Mouse (Mus musculus) adrenal gland, postnatal 25 days (tissue): ENCODE data around the gene 4833439L19Rik. TPM values are rescaled to one million over a fixed set of nuclear protein-coding genes. Genes with fewer than 3 reads are reported as not detected.
"Not testable (repeated sequence)": the region's sequence is repeated elsewhere in the genome, so short reads cannot be mapped to it uniquely, and the experiment has no call there.

Experiments used
- DNase-seq: peaks from one replicate; pipeline ENCODE4 v3.0.0; 2021; ENCODE audit warnings: mixed read lengths
- long read RNA-seq: library from polyadenylated mRNA; stranded (forward); transcript quantifications from one replicate; pipeline ENCODE4 v2.0.0, GENCODE M21; 2021
- total RNA-seq: library from RNA; stranded (reverse); gene quantifications from 2 replicates; pipeline ENCODE4 v1.2.3, GENCODE M21; 2021

Gene 4833439L19Rik
- 157 and 177 TPM in 2 replicates for total RNA-seq
- long read RNA-seq, transcript 4833439L19Rik-201 (9 exons, 2,727 nt): major isoform, 59 of 106 reads
- long read RNA-seq, transcript 4833439L19Rik-208 (8 exons, 2,502 nt): minor isoform, 5 of 106 reads
- long read RNA-seq, partial matches to known transcripts: 14 of 106 reads
- long read RNA-seq, other reads (novel, unspliced or antisense): 27 of 106 reads

DNA sequence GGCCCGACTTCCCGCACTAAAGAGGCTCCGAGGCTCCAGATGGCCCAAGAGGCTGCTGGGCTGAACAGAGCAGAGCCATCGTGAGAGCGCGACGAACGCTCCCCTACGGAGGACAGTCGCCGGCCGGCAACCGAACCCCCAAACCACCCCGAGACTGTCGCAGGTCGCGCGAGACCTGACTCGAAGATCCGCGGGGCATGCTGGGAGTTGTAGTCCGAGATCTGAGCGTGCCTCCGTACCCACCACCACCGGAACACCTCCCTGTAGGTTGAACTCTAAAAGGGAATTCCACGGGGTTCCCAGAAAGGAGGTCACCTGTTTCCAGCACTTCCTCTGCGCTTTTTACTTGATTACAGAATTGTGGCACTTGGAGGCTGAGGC lies at the start of gene 4833439L19Rik:
Gene 4833439L19Rik (minus strand): TSS at position 235 of the 381 bp plus-strand sequence.
- DNase-seq: peak; percentile 94

DNA sequence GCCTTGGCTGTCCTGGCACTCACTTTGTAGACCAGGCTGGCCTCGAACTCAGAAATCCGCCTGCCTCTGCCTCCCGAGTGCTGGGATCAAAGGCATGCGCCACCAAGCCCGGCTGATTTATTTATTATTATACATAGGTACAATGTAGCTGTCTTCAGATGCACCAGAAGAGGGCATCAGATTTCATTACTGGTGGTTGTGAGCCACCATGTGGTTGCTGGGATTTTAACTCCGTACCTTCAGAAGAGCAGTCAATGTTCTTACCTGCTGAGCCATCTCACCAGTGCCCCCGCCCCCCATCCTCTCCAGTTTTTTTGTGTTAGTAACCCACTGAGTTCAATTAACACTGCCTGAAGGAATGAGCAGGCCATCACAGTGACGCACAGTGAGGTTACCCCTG lies 47.9 kb upstream of the 4833439L19Rik start:
- DNase-seq: not testable (repeated sequence)

DNA sequence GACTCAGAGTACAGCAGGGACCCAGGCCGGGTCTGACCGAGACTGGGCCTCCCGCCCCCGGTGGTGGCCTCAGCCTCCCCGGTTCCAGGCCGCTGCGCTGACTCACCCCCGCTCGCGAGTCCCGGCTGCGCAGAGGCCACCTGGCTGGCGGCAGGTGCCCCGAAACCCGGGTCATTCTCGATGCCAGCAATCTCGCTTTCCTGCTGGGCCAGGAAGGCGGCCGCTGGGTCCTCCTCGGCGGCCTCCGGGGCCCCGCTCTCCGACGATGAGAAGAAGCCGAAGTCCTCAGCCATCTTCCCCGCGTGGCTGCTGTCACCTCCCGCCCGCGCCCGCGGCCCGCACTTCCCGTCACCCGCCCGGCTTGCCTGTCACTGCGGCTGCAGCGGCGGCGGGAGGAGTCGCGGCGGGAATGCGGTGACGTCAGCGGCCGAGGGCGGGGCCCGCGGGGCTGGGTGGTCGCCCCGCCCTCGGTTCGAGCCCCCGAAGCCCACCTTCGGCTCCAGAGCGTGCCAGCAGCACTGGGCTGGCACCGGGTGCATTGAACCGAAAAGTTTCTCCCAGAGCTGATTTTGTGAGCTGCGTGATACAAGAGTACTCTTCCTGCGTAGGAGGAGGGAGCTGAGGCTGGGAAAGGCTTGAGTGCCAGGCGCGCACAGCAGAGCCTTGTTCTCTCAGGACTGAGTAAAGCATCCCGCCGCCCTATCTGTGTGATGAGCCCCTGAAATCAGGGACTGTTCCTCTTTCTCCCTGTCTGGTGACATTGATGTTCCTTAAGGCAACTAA lies 45.9 kb upstream of the 4833439L19Rik start, which contains the start of gene Cltb:
Gene Cltb (minus strand): TSS at position 373 of the 783 bp plus-strand sequence.
- peak; percentile 94 for DNase-seq

DNA sequence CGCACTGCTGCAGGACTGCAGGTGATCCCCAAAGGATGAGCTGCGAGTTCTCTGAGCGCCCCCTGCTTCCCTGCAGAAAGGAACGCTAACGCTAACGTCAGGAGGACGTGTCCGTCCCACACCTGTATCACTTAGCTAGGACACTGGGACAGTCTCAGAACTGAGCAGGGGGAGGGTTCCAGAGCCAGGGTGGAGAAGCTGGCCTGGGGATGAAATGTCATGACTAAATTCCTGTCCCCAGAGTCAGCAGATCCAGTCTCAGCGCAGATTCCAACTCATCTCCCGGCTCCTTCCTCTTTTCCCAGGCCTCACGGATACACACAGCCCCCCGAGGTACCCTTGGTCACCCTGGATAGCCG lies 45.4 kb upstream of the 4833439L19Rik start:
- no peak for DNase-seq

DNA sequence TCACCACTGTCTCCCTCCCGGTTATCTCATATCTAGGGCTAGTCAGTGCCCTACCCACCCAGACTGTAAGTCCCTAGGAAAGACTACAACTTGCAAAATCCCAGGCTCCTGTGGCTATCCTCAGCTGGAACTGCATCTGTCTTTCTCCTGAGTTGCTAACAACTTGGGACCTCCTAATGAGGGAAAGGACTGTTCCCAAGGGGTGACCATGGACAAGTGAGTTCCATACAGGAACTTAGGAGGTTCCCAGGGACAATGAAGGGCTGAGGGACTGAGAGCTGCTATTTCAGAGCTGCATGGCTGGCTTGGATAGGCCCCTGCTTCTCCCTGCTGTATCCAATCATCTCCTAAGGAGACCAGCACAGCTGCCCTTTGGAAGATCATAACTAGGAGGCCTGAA lies 44.1 kb upstream of the 4833439L19Rik start:
- no peak for DNase-seq

DNA sequence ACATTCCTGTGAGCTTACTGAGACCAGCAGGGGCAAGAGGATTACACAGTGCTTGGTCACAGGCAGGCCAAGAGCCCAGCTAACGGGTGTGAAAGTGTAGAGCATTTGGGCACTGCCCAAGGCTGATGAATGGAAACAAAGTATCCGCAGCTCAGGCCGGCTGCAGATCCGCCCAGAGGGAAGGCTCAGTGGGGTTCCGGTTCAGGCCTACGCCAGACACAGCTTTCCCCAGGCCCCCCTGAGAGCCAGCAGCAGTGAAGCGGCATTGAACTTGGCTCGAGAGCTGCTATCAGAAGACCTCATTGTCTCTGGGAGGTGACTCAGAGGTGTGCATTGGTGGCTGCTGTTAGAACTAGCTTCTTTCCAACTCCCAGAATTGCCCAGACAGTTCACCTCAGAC lies 43.4 kb upstream of the 4833439L19Rik start:
- DNase-seq: no peak

DNA sequence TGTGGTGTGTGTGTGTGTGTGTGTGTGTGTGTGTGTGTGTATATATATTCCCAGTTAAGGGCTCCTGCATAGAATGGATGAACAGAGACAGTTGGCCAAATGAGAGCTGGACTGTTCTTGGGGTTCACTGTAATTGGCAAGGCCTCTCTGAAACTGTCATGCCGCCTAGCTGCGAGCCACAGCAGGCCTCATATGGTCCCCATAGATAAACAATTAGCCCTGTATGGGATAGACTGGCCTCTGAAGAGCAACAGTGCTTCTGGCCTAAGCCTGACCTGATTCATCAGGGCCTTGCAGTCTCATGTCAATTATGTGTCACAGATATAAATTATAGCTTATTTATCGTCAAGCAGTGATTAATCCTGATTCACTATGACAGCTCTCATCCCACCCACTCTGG lies 42.8 kb upstream of the 4833439L19Rik start:
- no peak for DNase-seq

DNA sequence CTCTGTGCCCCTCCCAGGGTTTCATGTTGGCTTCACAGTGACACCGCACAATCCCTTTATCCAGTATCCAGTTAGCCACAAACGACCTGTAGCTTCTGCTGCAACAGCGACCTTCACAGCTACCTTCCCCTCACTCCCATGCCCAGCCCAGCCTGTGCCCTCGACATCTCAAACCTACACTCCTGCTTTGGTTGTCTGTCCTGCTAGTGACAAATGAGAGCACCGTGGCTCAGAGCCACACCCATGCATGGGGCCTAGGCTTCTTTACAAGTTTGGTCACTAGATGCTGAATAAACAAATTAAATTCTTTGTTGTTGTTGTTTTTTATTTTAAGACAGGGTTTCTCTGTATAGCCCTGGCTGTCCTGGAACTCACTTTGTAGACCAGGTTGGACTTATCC lies 42.0 kb upstream of the 4833439L19Rik start:
- DNase-seq: no peak

DNA sequence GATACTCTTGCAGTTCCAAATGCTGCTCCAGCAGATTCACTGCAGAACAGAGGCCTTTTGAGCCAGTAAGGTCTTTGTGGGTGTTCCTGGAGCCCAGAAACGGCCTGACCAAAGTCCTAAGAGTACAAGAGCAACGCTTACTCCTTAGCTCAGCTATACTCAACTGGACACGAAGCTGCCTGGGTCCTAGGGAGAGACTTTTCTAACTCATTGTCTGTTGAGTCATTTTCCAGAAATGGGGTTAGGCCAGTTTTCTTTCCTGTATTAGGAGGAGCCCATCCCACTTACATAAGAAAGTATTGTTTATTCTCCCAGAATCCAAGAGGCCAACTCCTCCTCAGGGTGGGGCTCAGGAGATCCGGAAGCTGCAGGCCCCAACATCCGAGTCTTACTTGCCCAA lies 40.2 kb upstream of the 4833439L19Rik start:
- DNase-seq: no peak

DNA sequence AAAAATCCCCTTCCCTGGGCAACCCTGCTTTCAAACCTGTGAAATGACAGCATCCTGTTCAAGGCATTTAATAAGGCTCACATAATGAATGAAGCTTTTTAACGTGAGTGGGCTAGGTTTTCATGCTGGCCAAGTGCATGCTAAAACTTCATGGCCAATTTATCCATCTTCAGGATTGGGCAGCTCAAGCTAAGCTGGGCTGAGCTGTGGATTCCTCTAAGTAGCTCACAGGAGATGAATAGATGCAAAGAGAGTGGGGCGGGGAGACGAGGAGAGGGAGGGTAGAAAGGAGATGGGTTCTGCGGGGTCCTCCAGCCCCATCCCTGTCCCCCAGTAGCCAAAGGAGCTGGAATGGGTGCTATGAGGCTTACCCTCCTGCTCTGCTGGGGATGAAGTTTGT lies 39.0 kb upstream of the 4833439L19Rik start:
- DNase-seq: no peak

DNA sequence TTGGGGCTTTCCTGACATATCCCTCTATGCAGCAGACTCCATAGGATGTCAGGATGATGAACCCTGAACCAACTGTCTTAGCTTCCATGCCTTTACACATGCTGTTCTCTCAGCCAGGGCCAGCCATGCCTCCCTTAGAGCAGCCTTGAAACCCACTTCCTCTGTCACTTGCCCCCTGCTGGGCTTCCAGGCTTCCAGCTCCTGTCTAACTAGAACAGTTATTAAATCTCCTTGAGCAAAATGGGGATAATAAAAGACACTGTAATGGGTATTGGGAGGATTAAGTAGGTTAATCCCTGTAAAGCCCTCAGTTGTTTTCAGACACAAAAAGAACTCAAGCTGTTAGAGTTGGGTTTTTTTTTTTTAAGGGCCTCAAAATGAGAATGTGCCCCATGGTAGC lies 38.3 kb upstream of the 4833439L19Rik start:
- DNase-seq: no peak

DNA sequence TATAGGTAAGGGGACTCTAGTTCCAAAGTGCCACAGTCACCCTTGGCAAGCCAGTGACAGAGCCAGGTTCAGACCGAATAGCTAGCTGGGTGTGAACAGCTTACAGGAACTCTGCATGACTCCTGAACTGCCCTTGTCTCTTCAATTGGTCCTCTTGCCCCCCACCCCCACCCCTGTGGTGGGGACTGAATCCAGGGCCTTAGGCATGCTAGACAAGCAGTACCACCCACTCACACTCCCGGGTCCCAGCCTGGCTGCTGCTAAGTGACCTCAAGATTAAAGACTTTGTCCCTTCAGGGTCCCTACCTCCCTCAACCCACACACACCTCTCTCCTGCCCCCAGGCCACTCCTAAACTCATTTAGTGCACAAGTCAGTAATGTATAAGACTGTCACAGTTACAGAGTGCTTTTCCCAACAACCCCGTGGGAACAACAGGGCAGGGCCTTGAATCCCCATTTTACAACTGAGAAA lies 37.4 kb upstream of the 4833439L19Rik start:
- DNase-seq: no peak

DNA sequence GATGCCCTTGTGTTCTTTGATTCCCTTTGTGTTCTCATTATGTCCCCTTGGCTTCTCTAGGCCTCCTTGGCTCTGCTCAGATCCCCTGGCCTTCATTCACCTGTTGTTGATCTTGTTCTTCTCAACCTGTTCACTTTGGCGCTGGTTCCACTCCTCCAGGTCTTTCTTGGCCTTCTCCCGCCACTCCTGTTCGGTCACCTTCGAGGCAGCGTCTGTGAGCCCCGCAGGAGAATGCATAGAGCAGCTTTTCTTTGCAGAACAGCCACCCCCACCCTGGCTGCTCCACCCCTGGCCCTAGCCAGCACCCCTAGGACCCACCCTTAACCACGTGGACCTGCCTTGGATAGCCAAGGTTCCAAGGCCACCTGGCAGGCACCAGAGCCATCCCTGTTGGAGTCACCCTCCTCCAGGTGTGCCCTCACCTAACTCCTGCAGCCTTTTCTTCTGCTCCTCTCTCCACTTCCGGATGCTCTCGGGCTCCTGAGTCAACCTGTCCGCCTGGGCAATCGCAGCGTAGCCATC lies 33.4 kb upstream of the 4833439L19Rik start:
- DNase-seq: no peak

DNA sequence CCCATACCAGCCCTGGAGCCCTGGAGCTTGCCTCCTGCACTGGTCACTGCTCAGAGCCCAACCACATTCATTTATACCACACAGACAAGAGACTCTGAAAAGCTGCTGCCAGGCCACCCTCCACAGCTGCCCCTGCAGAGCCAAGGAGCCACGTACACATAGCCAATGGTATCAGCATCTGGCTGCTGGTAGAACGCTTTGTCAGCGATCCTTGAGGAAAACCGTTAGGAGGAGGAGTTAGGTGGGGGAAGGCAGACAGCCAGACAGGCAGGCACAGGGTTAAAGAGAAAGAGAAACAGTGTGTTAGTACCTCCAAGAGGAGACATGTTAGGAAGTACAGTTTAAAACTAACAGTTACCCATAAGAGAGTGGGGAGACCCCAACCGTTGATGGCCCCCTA lies 31.6 kb upstream of the 4833439L19Rik start:
- DNase-seq: no peak

DNA sequence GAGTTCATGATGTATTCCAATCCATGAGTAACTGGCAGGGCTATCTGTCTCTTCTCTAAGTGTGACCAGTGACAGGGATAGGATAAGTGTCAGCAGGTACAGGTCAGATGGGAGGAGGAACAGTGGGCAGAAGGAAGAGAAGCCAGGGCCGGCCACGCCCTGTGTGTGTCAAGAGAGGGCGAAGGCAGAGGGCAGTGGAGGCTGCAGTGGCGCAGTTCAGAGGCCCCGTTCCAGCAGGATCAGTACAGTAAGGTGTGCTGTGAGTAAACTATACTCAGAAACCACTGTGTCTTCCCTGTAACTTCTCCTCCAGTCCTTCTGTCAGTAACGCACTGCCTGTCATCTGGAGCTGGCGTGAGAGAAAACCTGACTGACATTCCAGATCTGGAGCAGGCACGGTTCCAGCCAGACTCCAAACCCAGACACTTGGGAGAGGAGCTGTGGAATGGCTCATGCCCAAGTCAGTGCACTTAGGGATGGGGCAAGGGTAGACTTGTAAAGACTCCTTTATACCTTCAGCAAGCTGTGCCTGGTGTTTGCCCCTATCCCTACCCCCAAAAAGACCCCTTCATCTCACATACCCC lies 31.0 kb upstream of the 4833439L19Rik start:
- no peak for DNase-seq

DNA sequence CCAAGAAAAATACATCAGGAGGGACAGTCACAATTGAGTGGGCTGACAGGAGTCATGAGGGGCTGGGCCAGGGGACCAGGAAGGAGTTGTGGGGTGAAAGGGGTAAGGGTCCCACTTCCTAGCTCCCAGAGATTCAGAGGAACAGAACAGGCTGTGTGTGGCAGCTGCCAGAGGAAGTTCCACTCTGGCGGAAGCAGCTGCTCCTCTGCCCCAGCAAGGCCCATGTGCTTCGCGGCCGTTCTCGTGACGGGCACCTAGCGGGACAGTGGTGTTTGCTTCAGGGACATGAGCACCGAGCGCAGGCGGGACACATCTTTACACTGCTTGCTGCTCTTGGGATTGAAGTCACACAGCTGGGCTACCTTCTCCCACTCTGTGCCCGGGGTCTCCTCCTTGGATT lies 28.4 kb upstream of the 4833439L19Rik start:
- no peak for DNase-seq

DNA sequence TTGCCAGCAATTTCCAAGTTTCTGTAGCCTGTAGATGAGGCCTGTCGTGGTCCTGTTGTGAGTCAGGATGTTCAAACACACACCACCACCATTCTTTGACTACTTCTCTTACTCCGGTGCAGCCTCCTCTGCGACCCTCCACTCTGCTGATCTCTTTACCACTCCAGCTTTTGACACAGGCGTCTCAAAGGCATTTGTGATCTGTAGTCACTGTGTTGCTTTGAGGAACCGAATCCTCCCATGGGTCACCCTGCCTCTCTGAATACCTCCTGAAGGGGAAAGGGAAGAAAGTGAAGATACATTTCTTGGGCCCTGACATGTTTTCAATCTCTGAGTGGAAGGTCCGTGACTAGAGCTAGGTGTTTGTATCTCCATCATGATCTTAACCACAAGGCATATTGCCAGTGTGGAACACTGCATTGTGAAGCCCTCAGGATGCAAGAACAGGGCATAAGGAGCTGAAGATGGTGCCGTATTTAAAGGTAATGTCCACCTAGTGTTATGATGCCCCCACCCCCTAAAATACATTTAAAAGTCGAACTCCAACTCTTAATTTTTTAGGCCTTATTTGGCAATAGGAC lies 26.6 kb upstream of the 4833439L19Rik start:
- no peak for DNase-seq

DNA sequence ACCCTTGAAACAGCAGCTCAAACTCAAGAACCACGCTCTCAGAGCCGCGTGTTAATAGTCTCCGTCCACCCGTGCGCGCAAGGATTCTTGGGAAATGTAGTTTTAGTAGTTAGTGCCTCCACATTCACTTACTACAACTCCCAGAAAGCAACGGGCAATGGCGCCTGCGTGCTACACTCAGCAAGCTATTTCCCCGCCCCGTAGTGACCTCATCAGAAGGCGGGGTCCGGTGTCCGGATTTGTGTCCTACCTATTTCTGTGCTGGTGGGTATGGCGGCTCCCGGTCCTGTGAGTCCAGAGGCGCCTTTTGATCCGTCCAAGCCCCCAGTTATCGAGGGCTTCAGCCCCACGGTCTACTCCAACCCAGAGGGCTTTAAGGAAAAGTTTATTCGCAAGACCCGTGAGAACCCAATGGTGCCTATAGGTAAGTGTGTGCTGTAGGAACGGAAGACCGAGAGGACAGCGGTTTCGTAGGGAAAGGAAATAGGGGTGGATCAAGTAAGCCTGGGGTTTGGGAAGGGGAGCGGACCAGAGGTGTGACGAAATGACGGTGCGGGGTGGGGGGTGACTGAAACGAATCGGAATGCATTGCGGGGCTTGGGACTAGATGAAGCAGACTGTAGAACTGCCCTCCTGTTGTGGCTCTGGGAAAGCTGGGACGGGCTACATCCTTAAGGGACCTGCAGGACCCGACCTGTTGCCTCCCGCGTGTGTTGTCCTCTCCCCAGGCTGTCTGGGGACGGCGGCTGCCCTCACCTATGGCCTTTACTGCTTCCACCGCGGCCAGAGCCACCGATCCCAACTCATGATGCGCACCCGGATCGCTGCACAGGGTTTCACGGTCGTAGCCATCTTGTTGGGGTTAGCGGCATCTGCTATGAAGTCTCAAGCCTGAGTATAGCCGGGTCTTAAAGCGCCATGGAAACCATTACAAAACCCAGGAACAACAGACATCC lies 25.0 kb upstream of the 4833439L19Rik start, which contains the start of the genes Nop16 and Higd2a:
Gene Nop16 (minus strand): TSS at position 95 of the 956 bp plus-strand sequence.
Gene Higd2a (plus strand): TSS at position 212 of the 956 bp plus-strand sequence.
- DNase-seq: peak; percentile 93

DNA sequence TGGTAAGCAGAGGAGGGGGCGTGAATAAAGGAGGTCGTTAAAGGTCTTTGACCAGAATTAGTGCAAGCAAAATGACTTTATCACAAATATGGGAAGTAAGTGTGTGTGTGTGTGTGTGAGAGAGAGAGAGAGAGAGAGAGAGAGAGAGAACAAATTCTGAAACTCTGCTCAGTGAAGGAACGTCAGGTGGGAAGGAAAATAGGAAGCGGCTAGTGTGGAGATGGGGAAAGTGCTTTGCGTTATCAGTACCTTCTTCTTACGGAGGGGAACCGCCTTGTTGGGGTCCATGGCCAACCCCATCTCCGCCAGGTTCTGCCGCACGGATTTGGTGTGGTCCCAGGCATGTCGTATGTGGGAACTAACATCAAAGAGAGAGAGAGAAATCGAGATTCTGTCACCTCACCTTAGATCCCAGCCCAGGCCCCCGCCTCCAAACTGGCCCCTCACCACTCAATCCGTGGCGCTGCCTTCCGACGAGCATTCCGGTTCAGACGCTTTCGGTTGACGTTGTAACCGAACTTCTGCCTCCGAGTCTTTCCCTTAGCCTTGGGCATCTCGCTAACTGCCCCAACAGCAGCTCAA lies 24.3 kb upstream of the 4833439L19Rik start:
- DNase-seq: no peak

DNA sequence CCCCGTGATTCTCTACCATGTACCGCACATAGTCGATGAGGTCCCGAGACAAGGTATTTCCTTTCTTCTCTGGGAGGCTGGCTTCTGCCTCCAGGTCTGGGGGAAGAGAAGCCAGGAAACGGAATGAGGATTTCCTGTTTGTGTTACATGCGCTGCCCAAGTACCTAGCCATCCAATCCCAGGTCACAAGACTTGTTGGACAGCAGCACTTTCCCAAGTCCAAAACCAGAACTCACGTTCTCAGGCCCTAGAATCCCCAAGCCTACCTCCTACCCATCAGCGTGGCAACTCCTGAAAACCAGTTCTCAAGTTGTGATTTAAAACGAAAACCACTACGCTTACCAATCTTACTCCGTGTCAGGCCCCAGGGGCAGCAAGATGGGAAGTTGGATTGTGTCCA lies 20.6 kb upstream of the 4833439L19Rik start:
- no peak for DNase-seq

DNA sequence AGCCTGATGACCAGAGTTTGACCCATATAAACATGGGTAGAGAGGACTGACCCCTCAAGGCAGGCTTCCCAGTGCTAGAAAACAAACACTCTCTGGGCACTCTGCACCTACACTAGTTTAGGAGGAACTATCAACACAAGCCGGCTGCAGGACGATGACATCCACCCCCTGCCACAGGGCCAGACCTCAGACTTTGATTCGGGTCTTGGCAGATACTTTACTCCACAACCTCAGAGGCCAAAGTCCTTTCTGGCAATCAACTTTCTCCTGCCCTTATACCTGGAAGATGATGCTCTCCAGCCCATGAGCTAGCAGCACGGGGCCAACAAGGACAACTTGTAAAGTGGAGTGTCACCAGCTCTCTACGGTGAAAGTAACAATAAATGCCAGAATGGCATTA lies 17.6 kb upstream of the 4833439L19Rik start:
- no peak for DNase-seq
